Mouse (Mus musculus) stomach, embryonic 15.5 days (tissue): Measurements from ENCODE around the gene Supt20. TPM values are rescaled to one million over a fixed set of nuclear protein-coding genes. Genes with fewer than 3 reads are reported as not detected.
A peak's percentile ranks its signal among the peaks of the same experiment; 100 is the strongest.

ENCODE experiments used
- ATAC-seq: fragments of 200-750 bp; cut with Nextera tagmentation; 2 replicates; pipeline ENCODE4 v1.8.0; 2017; ENCODE audit warnings: low read depth, moderate number of reproducible peaks, moderate TSS enrichment; ENCODE audit not compliant: insufficient read depth, low FRiP score
- H3K27ac ChIP-seq: fragments of 300-500 bp; sonication (generic); 2 replicates; pipeline ENCODE4 v1.5.1; 2015; ENCODE audit warnings: mild to moderate bottlenecking, inconsistent platforms
- H3K27me3 ChIP-seq: fragments of 300-500 bp; sonication (generic); replicated peaks from 2 replicates; pipeline ENCODE4 v1.6.1; 2015; ENCODE audit warnings: inconsistent platforms
- H3K36me3 ChIP-seq: fragments of 300-500 bp; sonication (generic); 2 replicates; pipeline ENCODE4 v1.6.1; 2015; ENCODE audit warnings: inconsistent platforms
- H3K4me1 ChIP-seq: fragments of 300-500 bp; sonication (generic); 2 replicates; pipeline ENCODE4 v1.6.1; 2015; ENCODE audit warnings: inconsistent platforms
- H3K4me2 ChIP-seq: fragments of 300-500 bp; sonication (generic); 2 replicates; pipeline ENCODE4 v1.6.1; 2015; ENCODE audit warnings: mild to moderate bottlenecking, inconsistent platforms
- H3K4me3 ChIP-seq: fragments of 300-500 bp; sonication (generic); replicated peaks from 2 replicates; pipeline ENCODE4 v1.5.1; 2015; ENCODE audit warnings: inconsistent platforms
- H3K9ac ChIP-seq: fragments of 300-500 bp; sonication (generic); 2 replicates; pipeline ENCODE4 v1.6.1; 2015; ENCODE audit warnings: inconsistent platforms
- H3K9me3 ChIP-seq: fragments of 300-500 bp; sonication (generic); 2 replicates; pipeline ENCODE4 v1.6.1; 2016; ENCODE audit warnings: inconsistent platforms
- WGBS: fragments of 180-500 bp; shearing (Covaris S2); methylation state at CpG from one replicate; pipeline ENCODE4 v1.1.7; 2015; 5-methylcytosine and 5-hydroxymethylcytosine counted together
- polyA plus RNA-seq: library from polyadenylated mRNA; unstranded; fragments of >200 nt; fragmentation: Nextera tagmentation; extraction: Ambion mirVana; gene quantifications from 2 replicates; pipeline ENCODE4 v1.2.1, GENCODE M21; 2015

The Supt20 gene
- polyA plus RNA-seq, 1 experiment from 2014 or later = 81.1 TPM

- no peaks in the 10 kb centered on the region for H3K27me3 ChIP-seq
- H3K4me2 ChIP-seq = no peak within 1 kb of the TSS
- ATAC-seq = no peak
- H3K36me3 ChIP-seq = peaks cover 50% of the 10 kb centered on the region
- 93% methylated on average over 6 of the region's 6 CpGs for WGBS
- H3K9ac ChIP-seq = no peak within 1 kb of the TSS
- H3K4me3 ChIP-seq = no peak within 1 kb of the TSS
- no peak within 1 kb of the TSS for H3K27ac ChIP-seq
- H3K9me3 ChIP-seq = no peaks in the 10 kb centered on the region
- H3K4me1 ChIP-seq = no peaks in the 10 kb centered on the region
These were observed 21.6 kb downstream of the Supt20 start, which contains the start of gene Gm21958 for GRCm38 (mm10) chr3:54714253-54714652. Gene Gm21958, minus strand, starts transcription at chr3:54714353.

- Histone ChIP-seq H3K4me2 (no peak overlapping the region), H3K36me3 (peaks cover 43% of the 10 kb centered on the region), H3K27me3 (no peaks in the 10 kb centered on the region), H3K9ac (no peak overlapping the region), H3K4me1 (no peaks in the 10 kb centered on the region), H3K27ac (no peak overlapping the region), H3K9me3 (no peaks in the 10 kb centered on the region), H3K4me3 (no peak overlapping the region)
- 91% methylated on average over 6 of the region's 6 CpGs for WGBS
- no peak for ATAC-seq
These were observed 22.9 kb downstream of the Supt20 start for GRCm38 (mm10) chr3:54715461-54715860.

DNA sequence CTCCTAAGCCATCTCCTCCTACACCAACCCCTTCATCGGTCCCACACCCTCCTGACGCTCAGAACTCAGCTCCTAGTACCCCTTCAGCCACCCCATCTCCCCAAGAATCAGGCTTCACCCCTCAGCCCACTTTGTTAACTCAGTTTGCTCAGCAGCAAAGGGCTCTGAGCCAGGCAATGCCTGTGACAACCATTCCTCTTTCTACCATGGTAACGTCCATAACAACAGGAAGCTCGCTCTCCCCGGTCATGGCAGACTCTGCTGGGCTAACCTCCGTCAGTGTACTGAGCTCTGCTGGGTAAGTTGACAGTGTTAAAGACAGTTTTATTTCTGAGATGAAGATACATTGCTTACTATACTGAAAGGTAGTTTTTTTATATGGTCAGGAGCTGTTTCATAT is 24.7 kb downstream of the Supt20 start:
- Histone ChIP-seq H3K27me3 (no peaks in the 10 kb centered on the region), H3K4me1 (no peaks in the 10 kb centered on the region), H3K4me2 (no peak overlapping the region), H3K9ac (no peak overlapping the region), H3K4me3 (no peak overlapping the region), H3K36me3 (peaks cover 47% of the 10 kb centered on the region), H3K27ac (no peak overlapping the region), H3K9me3 (no peaks in the 10 kb centered on the region)
- ATAC-seq = no peak
- WGBS = 87% methylated on average over 6 of the region's 6 CpGs

GRCm38 (mm10) chr3:54718947-54719346 is 26.3 kb downstream of the Supt20 start:
- 66% methylated on average over 3 of the region's 3 CpGs for WGBS
- no peak overlapping the region for H3K27ac ChIP-seq

DNA sequence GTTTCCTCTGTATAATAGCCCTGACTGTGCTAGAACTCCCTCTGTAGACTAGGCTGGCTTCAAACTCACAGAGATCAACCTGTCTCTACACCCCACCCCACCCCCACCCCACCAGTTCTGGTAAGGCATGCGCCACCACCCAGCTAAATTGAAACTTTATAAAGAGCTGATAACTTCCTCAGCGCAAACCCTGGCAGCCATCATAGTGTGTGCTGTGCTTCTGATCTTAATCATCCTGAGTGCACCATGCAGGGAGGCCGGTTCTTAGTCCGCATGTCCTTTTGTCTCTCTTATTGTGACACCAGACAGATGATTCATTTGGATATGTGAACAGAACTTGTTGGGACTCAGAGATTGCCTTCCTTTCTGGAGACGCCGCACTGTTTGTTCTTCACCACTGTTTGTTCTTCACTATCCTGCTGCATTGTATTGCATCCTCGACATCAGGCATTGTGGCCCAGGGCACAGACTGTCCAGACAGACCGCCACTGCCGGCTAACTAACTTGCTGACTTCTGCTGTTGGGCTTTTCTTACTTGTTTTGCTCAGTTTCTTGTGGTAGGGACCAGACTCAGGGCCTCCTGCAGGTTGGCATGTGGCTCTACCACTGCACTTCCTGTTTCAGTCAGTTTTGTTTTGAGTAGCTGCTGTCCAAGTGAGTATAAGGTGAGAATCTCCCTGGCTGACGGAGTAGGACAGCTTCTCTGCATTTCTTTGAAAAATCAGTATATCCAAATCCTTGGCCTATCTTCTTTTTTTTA is 31.3 kb downstream of the Supt20 start:
- no peak overlapping the region for H3K9ac ChIP-seq
- H3K9me3 ChIP-seq = no peaks in the 10 kb centered on the region
- 71% methylated on average over 10 of the region's 10 CpGs for WGBS
- no peak overlapping the region for H3K4me3 ChIP-seq
- H3K36me3 ChIP-seq = peaks cover 40% of the 10 kb centered on the region
- no peak overlapping the region for H3K4me2 ChIP-seq
- H3K27ac ChIP-seq = no peak overlapping the region
- H3K27me3 ChIP-seq = no peaks in the 10 kb centered on the region
- no peak for ATAC-seq
- no peaks in the 10 kb centered on the region for H3K4me1 ChIP-seq

More at GRCm38 (mm10) chr3:54718947-54719346, 26.3 kb downstream of the Supt20 start:
- no peak overlapping the region for H3K9ac ChIP-seq
- peaks cover 49% of the 10 kb centered on the region for H3K36me3 ChIP-seq
- no peaks in the 10 kb centered on the region for H3K9me3 ChIP-seq
- no peak overlapping the region for H3K4me3 ChIP-seq
- no peaks in the 10 kb centered on the region for H3K27me3 ChIP-seq
- H3K4me1 ChIP-seq = no peaks in the 10 kb centered on the region
- H3K4me2 ChIP-seq = no peak overlapping the region
- ATAC-seq = no peak

GRCm38 (mm10) chr3:54725344-54725743 is 32.7 kb downstream of the Supt20 start:
- Histone ChIP-seq H3K27me3 (no peaks in the 10 kb centered on the region), H3K9me3 (no peaks in the 10 kb centered on the region), H3K4me2 (no peak overlapping the region), H3K9ac (no peak overlapping the region), H3K4me1 (no peaks in the 10 kb centered on the region), H3K27ac (no peak overlapping the region), H3K36me3 (peaks cover 53% of the 10 kb centered on the region), H3K4me3 (no peak overlapping the region)
- WGBS = 82% methylated on average over 2 of the region's 2 CpGs
- ATAC-seq = no peak

GRCm38 (mm10) chr3:54727588-54727987 is 35.0 kb downstream of the Supt20 start:
- Histone ChIP-seq H3K9ac (no peak overlapping the region), H3K4me3 (no peak overlapping the region), H3K4me1 (no peaks in the 10 kb centered on the region), H3K9me3 (no peaks in the 10 kb centered on the region), H3K36me3 (peaks cover 46% of the 10 kb centered on the region), H3K27me3 (no peaks in the 10 kb centered on the region), H3K4me2 (no peak overlapping the region), H3K27ac (no peak overlapping the region)
- ATAC-seq = no peak
- 90% methylated on average over 2 of the region's 2 CpGs for WGBS

DNA sequence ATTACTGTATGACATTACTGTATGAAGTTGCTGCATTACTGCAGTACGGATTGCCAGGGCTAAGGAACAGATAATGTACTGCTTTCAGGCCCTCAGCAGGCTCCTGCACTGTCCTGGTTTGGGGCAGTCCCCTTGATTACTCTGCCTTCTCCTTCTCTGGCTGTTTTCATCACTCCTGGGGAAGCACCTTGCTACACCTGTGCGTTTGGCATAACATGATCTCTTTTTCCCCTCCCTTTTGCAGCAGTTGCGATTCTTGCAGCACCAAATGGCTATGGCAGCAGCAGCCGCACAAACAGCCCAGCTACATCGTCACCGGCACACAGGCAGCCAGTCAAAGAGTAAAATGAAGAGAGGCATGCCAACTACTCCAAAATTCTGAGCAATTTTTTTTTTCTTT is 35.5 kb downstream of the Supt20 start:
- no peak overlapping the region for H3K9ac ChIP-seq
- no peak overlapping the region for H3K4me3 ChIP-seq
- no peak for ATAC-seq
- WGBS = 92% methylated on average over 6 of the region's 6 CpGs
- H3K27me3 ChIP-seq = no peaks in the 10 kb centered on the region
- H3K4me2 ChIP-seq = no peak overlapping the region
- H3K9me3 ChIP-seq = no peaks in the 10 kb centered on the region
- peaks cover 46% of the 10 kb centered on the region for H3K36me3 ChIP-seq
- no peak overlapping the region for H3K27ac ChIP-seq
- no peaks in the 10 kb centered on the region for H3K4me1 ChIP-seq

DNA sequence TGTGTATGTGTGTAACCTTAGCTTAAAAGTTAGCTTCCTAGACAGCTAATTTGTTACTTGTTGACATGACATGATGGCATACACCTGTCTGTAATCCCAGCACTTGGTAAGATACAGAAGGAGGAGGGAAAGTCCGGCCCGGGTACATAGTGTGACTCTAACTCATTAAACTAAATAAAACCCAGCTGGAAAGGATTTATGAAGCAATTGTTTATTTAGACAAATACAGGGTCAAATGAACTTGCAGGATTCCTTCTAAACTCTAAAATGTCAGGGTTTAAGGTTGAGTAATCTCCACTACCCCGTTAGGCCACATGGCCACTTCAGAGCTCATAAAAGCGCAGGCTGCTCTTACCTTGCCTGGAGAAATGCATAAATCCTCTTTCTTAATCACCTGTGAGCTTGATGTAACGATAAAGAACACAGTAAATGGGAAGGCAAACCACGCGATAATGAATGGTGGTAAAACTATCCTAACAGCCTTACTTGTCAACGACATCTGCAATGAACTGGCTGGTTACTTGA is 39.1 kb downstream of the Supt20 start:
- Histone ChIP-seq H3K9me3 (no peaks in the 10 kb centered on the region), H3K27me3 (no peaks in the 10 kb centered on the region), H3K27ac (no peak overlapping the region), H3K4me2 (no peak overlapping the region), H3K36me3 (peaks cover 39% of the 10 kb centered on the region), H3K4me3 (no peak overlapping the region), H3K4me1 (0 out of 2 replicates have a peak, but pooled peaks cover 2% of the 10 kb centered on the region), H3K9ac (no peak overlapping the region)
- no peak for ATAC-seq
- WGBS = 52% methylated on average over 8 of the region's 8 CpGs

GRCm38 (mm10) chr3:54732371-54732770 is 39.8 kb downstream of the Supt20 start:
- no peak overlapping the region for H3K27ac ChIP-seq
- no peak overlapping the region for H3K4me2 ChIP-seq
- no peak for ATAC-seq
- H3K9ac ChIP-seq = no peak overlapping the region
- 0 out of 2 replicates have a peak, but pooled peaks cover 2% of the 10 kb centered on the region for H3K4me1 ChIP-seq
- no peaks in the 10 kb centered on the region for H3K9me3 ChIP-seq
- WGBS = 79% methylated on average over 4 of the region's 4 CpGs
- no peak overlapping the region for H3K4me3 ChIP-seq
- no peaks in the 10 kb centered on the region for H3K27me3 ChIP-seq
- H3K36me3 ChIP-seq = peaks cover 32% of the 10 kb centered on the region

- Histone ChIP-seq H3K27me3 (no peaks in the 10 kb centered on the region), H3K27ac (peak overlapping the region; percentile 100)
- under 1% methylated on average over 83 of the region's 84 CpGs for WGBS
These were observed 42.0 kb downstream of the Supt20 start for GRCm38 (mm10) chr3:54734411-54735246.

More at GRCm38 (mm10) chr3:54734411-54735246, 42.0 kb downstream of the Supt20 start:
- peak; percentile 92 for ATAC-seq
- Histone ChIP-seq H3K9me3 (no peaks in the 10 kb centered on the region), H3K4me1 (0 out of 2 replicates have a peak, but pooled peaks cover 2% of the 10 kb centered on the region), H3K4me3 (peak overlapping the region; percentile 72), H3K36me3 (peaks cover 21% of the 10 kb centered on the region), H3K4me2 (peak overlapping the region; percentile 73), H3K9ac (peak overlapping the region; percentile 92)
